Mouse (Mus musculus) midbrain, embryonic 14.5 days (tissue): ENCODE measurements around the gene Rag1. TPM values are rescaled to one million over a fixed set of nuclear protein-coding genes. Genes with fewer than 3 reads are reported as not detected.

Experiments
- ATAC-seq: fragments of 200-750 bp; cut with Nextera tagmentation; 2 replicates; pipeline ENCODE4 v1.8.0; 2017; ENCODE audit warnings: moderate number of reproducible peaks, moderate library complexity; ENCODE audit not compliant: low FRiP score, low TSS enrichment
- DNase-seq: peaks from one replicate; pipeline ENCODE4 v3.0.0-alpha.2; 2015
- H3K27ac ChIP-seq: fragments of 300-500 bp; sonication (generic); replicated peaks from 2 replicates; pipeline ENCODE4 v1.5.1; 2014; ENCODE audit warnings: mild to moderate bottlenecking, low read depth, low read length, moderate library complexity
- H3K27me3 ChIP-seq: fragments of 300-500 bp; sonication (generic); 2 replicates; pipeline ENCODE4 v1.6.1; 2014; ENCODE audit warnings: low read length, control low read depth, mixed read lengths; ENCODE audit not compliant: control insufficient read depth, insufficient read depth
- H3K36me3 ChIP-seq: fragments of 300-500 bp; sonication (generic); 2 replicates; pipeline ENCODE4 v1.6.1; 2014; ENCODE audit warnings: low read length, control low read depth; ENCODE audit not compliant: control insufficient read depth, insufficient read depth
- H3K4me1 ChIP-seq: fragments of 300-500 bp; sonication (generic); 2 replicates; pipeline ENCODE4 v1.6.1; 2014; ENCODE audit warnings: mild to moderate bottlenecking, antibody characterized with exemption, low read length, control low read depth; ENCODE audit not compliant: control insufficient read depth, insufficient read depth
- H3K4me2 ChIP-seq: fragments of 300-500 bp; sonication (generic); 2 replicates; pipeline ENCODE4 v1.6.1; 2014; ENCODE audit warnings: mild to moderate bottlenecking, low read length, moderate library complexity
- H3K4me3 ChIP-seq: fragments of 300-500 bp; sonication (generic); replicated peaks from 2 replicates; pipeline ENCODE4 v1.5.1; 2014; ENCODE audit warnings: low read depth, low read length
- H3K9ac ChIP-seq: fragments of 300-500 bp; sonication (generic); replicated peaks from 2 replicates; pipeline ENCODE4 v1.6.1; 2014; ENCODE audit warnings: mild to moderate bottlenecking, low read length, moderate library complexity
- H3K9me3 ChIP-seq: fragments of 300-500 bp; sonication (generic); 2 replicates; pipeline ENCODE4 v1.6.1; 2016; ENCODE audit warnings: low read length, control low read depth, mixed read lengths; ENCODE audit not compliant: control insufficient read depth
- WGBS: fragments of 180-500 bp; shearing (Covaris S2); extraction: QIAGEN DNeasy Blood & Tissue Kit; methylation state at CpG from one replicate; pipeline ENCODE4 v1.1.7; 2014; 5-methylcytosine and 5-hydroxymethylcytosine counted together
- polyA plus RNA-seq: library from polyadenylated mRNA; unstranded; fragments of >200 nt; fragmentation: Nextera tagmentation; extraction: Ambion mirVana; gene quantifications from 2 replicates; pipeline ENCODE4 v1.2.1, GENCODE M21; 2014

The Rag1 gene
- polyA plus RNA-seq, 1 experiment from 2014 or later, result 0.20 TPM

DNA sequence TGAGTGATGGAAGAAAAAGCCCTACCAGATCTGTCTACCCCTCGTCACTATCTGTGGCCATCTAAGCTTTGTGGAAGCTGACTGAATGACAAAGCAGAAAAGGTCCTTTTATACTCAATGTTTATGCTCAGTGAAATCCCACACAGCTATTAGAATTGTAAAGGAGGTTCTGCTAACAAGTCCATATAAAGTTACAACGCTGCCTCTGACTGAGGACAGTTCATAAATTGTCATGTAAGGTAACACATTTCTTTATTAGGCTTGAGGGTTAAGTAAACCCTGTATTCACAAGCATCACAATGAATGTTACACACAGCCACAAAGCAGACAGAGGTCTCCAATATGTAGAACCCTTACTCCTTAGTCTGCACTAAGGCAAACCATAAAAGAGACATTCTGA is 25.3 kb downstream of the Rag1 start:
- Histone ChIP-seq H3K4me3 (no peak overlapping the region), H3K27me3 (no peaks in the 10 kb centered on the region), H3K4me2 (no peak overlapping the region), H3K27ac (no peak overlapping the region), H3K9ac (no peak overlapping the region), H3K9me3 (no peaks in the 10 kb centered on the region), H3K4me1 (0 out of 2 replicates have a peak, but pooled peaks cover 4% of the 10 kb centered on the region), H3K36me3 (no peaks in the 10 kb centered on the region)
- DNase-seq (no peak), ATAC-seq (no peak)
- WGBS, result 36% methylated on average over 2 of the region's 2 CpGs

DNA sequence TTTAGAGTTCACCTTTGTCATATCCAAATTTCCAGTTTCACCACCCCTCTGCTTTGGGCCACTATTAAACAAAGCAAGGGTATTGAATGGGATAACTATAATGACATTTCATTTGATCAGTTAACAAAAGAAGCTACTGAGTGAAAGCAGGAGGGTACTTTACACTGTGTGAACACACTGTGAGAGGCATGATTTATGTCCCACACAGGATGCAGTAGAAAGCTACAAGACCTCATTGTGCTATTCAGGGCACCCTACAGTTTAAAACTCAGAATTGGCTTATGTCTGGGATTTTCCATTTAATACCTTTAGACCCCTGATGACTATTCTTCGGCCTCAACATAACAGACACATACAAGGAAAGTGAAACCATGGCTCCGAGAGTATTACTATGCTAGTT is 26.3 kb downstream of the Rag1 start:
- H3K9me3 ChIP-seq, result no peaks in the 10 kb centered on the region
- no peaks in the 10 kb centered on the region for H3K36me3 ChIP-seq
- H3K4me1 ChIP-seq, result 0 out of 2 replicates have a peak, but pooled peaks cover 4% of the 10 kb centered on the region
- WGBS, result 53% methylated on average over 2 of the region's 2 CpGs
- no peaks in the 10 kb centered on the region for H3K27me3 ChIP-seq
- no peak for DNase-seq
- H3K9ac ChIP-seq, result no peak overlapping the region
- H3K27ac ChIP-seq, result no peak overlapping the region
- no peak overlapping the region for H3K4me2 ChIP-seq
- H3K4me3 ChIP-seq, result no peak overlapping the region
- ATAC-seq, result no peak

DNA sequence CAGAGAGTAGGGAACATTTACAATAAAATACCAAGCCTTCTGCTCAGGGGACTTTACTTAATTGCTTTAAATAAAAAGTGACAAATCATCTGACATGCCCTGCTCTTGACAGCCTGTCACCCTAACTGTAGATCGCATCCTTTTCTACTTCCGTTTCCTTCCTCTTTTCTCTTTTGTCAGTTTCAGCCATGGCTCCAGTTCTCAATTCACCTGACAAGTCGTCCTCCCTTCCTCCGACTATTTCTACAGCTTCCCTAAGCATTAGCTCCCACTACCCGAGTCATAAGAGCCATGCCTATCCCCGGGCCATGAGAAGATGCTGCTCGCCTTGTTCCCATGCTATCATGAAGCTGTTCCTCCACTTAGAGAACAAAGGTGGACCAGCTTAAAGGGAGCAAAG is 27.7 kb downstream of the Rag1 start:
- Histone ChIP-seq H3K27ac (no peak overlapping the region), H3K27me3 (no peaks in the 10 kb centered on the region), H3K9me3 (no peaks in the 10 kb centered on the region), H3K4me1 (0 out of 2 replicates have a peak, but pooled peaks cover 4% of the 10 kb centered on the region), H3K36me3 (no peaks in the 10 kb centered on the region), H3K9ac (no peak overlapping the region), H3K4me2 (no peak overlapping the region), H3K4me3 (no peak overlapping the region)
- ATAC-seq (no peak), DNase-seq (no peak)
- 67% methylated on average over 7 of the region's 7 CpGs for WGBS

DNA sequence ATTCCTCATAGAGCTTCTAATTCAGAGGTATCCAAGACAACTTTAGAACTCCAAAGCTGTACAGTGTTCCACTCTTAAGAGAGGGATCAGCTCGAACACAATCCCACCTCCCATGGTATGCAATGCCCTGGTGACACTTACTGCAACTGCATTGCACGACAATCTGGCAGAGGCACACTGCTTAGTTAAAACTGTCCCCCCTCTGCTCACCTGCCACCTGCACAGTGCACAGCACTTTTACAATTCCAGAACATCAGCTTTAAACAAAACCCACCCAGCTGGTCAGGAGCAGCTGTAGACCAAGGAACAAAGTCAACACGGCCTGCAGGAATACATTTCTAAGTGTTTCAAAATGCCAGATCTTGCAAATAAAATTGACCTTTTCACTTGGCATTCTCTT is 28.4 kb downstream of the Rag1 start:
- Histone ChIP-seq H3K36me3 (no peaks in the 10 kb centered on the region), H3K27ac (no peak overlapping the region), H3K4me1 (0 out of 2 replicates have a peak, but pooled peaks cover 4% of the 10 kb centered on the region), H3K9me3 (no peaks in the 10 kb centered on the region), H3K27me3 (no peaks in the 10 kb centered on the region), H3K4me3 (no peak overlapping the region), H3K9ac (no peak overlapping the region), H3K4me2 (no peak overlapping the region)
- DNase-seq, result no peak
- no peak for ATAC-seq
- 86% methylated on average over 3 of the region's 3 CpGs for WGBS

DNA sequence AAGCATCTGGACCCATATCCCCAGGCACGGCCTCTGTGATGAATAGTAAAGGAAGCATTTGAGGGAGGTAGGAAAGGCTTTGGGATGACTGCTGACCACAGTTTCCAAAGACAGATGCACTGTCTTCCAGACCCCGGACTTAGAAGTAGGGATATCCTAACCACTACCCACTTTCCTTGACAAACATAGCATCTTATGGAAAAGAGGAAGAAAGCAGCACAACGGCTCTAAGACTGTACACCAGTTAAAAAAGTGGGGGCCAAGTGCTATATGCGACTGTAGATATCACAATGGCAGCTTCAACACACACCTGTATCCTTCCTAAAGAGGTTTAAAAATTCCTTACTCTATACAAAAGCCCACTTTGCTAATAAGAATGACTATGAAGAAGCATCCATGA is 30.9 kb downstream of the Rag1 start:
- H3K4me2 ChIP-seq, result no peak overlapping the region
- no peaks in the 10 kb centered on the region for H3K36me3 ChIP-seq
- H3K4me1 ChIP-seq, result 0 out of 2 replicates have a peak, but pooled peaks cover 4% of the 10 kb centered on the region
- H3K9ac ChIP-seq, result no peak overlapping the region
- no peak overlapping the region for H3K4me3 ChIP-seq
- 82% methylated on average over 4 of the region's 4 CpGs for WGBS
- no peak overlapping the region for H3K27ac ChIP-seq
- no peaks in the 10 kb centered on the region for H3K9me3 ChIP-seq
- no peak for ATAC-seq
- H3K27me3 ChIP-seq, result no peaks in the 10 kb centered on the region
- DNase-seq, result no peak

DNA sequence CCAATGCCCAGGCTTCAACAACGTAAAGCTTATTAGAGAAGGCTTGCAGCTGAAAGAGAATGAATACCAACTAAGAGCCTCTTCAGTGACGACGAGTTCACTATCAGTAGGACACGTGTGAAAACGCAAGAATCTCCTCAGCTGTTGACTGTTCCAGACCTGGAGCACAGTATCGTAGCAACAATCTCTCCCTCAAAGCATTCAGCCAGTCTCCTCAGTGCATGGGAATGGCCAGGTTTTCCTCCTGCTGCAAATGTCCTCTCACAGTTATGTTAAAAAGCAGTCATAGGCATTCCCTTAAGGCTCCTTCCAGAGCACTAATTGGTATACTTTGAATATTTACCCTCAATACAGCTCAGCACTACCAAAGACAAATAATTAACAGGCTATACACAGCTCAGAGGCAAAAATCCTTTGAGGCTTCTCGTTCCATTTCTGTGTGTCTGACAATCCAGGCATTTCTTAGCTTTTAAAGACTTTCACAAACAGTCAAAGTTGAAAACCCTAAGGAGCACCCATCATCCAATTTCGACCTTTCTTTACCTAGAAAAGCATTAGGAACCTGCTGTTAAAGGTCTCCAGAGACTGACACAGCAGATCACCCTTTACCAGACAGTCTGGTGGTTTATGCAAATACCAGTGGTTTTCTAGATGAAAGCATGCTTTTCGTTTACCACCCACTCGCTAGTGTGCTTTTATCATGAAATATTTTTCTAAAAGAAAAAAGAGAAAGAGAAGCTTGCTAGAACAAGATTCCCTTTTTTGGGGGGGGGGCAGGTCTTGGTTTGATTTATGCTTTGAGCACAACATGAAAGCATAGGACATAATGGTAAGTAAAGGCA is 33.6 kb downstream of the Rag1 start:
- no peaks in the 10 kb centered on the region for H3K9me3 ChIP-seq
- no peaks in the 10 kb centered on the region for H3K4me1 ChIP-seq
- WGBS, result 72% methylated on average over 10 of the region's 10 CpGs
- ATAC-seq (no peak), DNase-seq (peak; percentile 41)
- no peak overlapping the region for H3K9ac ChIP-seq
- no peak overlapping the region for H3K27ac ChIP-seq
- H3K4me3 ChIP-seq, result no peak overlapping the region
- no peaks in the 10 kb centered on the region for H3K36me3 ChIP-seq
- no peaks in the 10 kb centered on the region for H3K27me3 ChIP-seq
- no peak overlapping the region for H3K4me2 ChIP-seq

DNA sequence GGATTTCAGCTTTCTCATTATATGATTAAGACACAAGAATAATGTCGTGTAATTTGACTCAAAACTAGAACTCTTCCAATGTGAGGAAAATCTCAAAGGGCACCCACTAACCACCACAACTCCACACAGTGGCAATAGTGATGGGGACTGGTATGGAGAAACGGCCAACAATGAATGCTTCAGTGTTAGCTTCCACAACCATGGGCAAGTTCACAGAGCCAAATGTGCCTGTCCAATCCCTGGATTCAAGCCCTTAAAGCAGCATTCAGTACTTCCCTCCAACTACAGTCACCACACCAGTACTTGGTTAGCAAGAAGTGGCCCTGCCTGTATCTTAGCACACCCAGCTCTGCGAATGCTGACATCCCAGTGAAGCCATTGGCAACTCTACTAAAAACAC is 38.4 kb downstream of the Rag1 start:
- Histone ChIP-seq H3K27ac (no peak overlapping the region), H3K4me2 (no peak overlapping the region), H3K9me3 (no peaks in the 10 kb centered on the region), H3K4me1 (no peaks in the 10 kb centered on the region), H3K27me3 (no peaks in the 10 kb centered on the region), H3K36me3 (0 out of 2 replicates have a peak, but pooled peaks cover 4% of the 10 kb centered on the region), H3K4me3 (no peak overlapping the region), H3K9ac (no peak overlapping the region)
- no peak for ATAC-seq
- 91% methylated on average over 3 of the region's 3 CpGs for WGBS
- no peak for DNase-seq

DNA sequence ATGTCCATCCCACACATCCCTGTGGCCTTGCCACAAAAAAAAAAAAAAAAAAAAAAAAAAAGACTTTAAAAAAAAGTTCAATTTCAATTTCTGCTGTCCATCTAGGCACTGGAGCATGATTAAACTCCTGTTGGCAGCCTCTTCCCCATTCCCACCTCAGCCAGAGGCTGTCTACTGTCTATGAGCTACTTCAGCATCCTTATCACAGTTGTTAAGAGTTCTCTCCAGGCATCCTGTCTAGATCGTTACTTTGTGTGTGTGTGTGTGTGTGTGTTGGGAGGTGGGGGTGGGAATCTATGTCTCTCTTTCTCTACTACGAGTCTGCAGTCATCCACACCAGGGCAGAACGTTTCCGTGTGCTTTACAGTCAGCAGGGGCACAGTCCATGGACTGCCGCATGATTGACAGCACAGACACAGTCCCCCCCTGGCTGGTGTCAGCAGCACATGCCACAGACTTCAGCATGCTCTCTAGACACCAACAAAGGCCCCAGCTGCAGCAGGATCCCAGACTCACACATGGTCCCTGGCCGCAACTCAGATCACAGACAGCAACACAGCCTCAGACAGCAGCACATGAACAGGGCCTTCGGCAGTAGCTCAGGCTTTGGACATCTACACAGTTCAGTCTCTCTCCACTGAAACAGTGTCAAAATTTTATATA is 40.9 kb downstream of the Rag1 start:
- no peak overlapping the region for H3K4me3 ChIP-seq

More for the DNA sequence above, 40.9 kb downstream of the Rag1 start:
- WGBS, result 40% methylated on average over 7 of the region's 7 CpGs
- DNase-seq (peak; percentile 43), ATAC-seq (peak; percentile 63; the same call in 1 of the 2 replicates)
- Histone ChIP-seq H3K4me2 (no peak overlapping the region), H3K27ac (peak overlapping the region; percentile 41), H3K27me3 (no peaks in the 10 kb centered on the region), H3K9me3 (no peaks in the 10 kb centered on the region), H3K9ac (no peak overlapping the region), H3K36me3 (0 out of 2 replicates have a peak, but pooled peaks cover 4% of the 10 kb centered on the region), H3K4me1 (no peaks in the 10 kb centered on the region)
